Mouse (Mus musculus): ENCODE measurements around the gene P4ha2. TPM values are rescaled to one million over a fixed set of nuclear protein-coding genes. Genes with fewer than 3 reads are reported as not detected.

The P4ha2 gene
- polyA plus RNA-seq, 1 experiment from 2014 or later: 69.0 TPM

- H3K4me3 ChIP-seq: peak overlapping the region; percentile 81
- H3K4me1 ChIP-seq: peaks cover 36% of the 10 kb centered on the region
- WGBS: 1% methylated on average over 64 of the region's 83 CpGs
- H3K36me3 ChIP-seq: 0 out of 2 replicates have a peak, but pooled peaks cover 2% of the 10 kb centered on the region
- no peaks in the 10 kb centered on the region for H3K9me3 ChIP-seq
- peak; percentile 90 for DNase-seq (ENCODE audit: low spot score)
- H3K27ac ChIP-seq: peak overlapping the region; percentile 91
- H3K27me3 ChIP-seq (ENCODE audit: insufficient read depth, poor library complexity, severe bottlenecking): peaks cover 15% of the 10 kb centered on the region; the same call in 1 of the 2 replicates
These were observed 1.0 kb downstream of the P4ha2 start for GRCm38 (mm10) chr11:54100692-54101591.

GRCm38 (mm10) chr11:54101701-54102100, 1.8 kb downstream of the P4ha2 start:
- Histone ChIP-seq H3K4me1 (peaks cover 41% of the 10 kb centered on the region), H3K36me3 (0 out of 2 replicates have a peak, but pooled peaks cover 2% of the 10 kb centered on the region), H3K9me3 (no peaks in the 10 kb centered on the region), H3K4me3 (peak overlapping the region; percentile 81), H3K27me3 (ENCODE audit: insufficient read depth, poor library complexity, severe bottlenecking) (peaks cover 15% of the 10 kb centered on the region; the same call in 1 of the 2 replicates), H3K27ac (peak overlapping the region; percentile 91)
- WGBS: 68% methylated on average over 9 of the region's 9 CpGs
- DNase-seq (ENCODE audit: low spot score): no peak

- Histone ChIP-seq H3K4me3 (peak overlapping the region; percentile 32), H3K27me3 (ENCODE audit: insufficient read depth, poor library complexity, severe bottlenecking) (peaks cover 15% of the 10 kb centered on the region; the same call in 1 of the 2 replicates), H3K9me3 (no peaks in the 10 kb centered on the region), H3K4me1 (peaks cover 41% of the 10 kb centered on the region), H3K36me3 (0 out of 2 replicates have a peak, but pooled peaks cover 2% of the 10 kb centered on the region), H3K27ac (peak overlapping the region; percentile 72)
- WGBS: 42% methylated on average over 10 of the region's 10 CpGs
- no peak for DNase-seq (ENCODE audit: low spot score)
These were observed 3.0 kb downstream of the P4ha2 start for GRCm38 (mm10) chr11:54102706-54103449.

GRCm38 (mm10) chr11:54105011-54105410, 5.1 kb downstream of the P4ha2 start:
- Histone ChIP-seq H3K4me1 (peaks cover 50% of the 10 kb centered on the region), H3K36me3 (peaks cover 6% of the 10 kb centered on the region; the same call in 1 of the 2 replicates), H3K27me3 (ENCODE audit: insufficient read depth, poor library complexity, severe bottlenecking) (0 out of 2 replicates have a peak, but pooled peaks cover 7% of the 10 kb centered on the region), H3K9me3 (no peaks in the 10 kb centered on the region), H3K4me3 (no peak overlapping the region), H3K27ac (no peak overlapping the region)
- peak; percentile 62 for DNase-seq (ENCODE audit: low spot score)
- WGBS: 83% methylated on average over 6 of the region's 6 CpGs

GRCm38 (mm10) chr11:54106676-54107075, 6.8 kb downstream of the P4ha2 start:
- Histone ChIP-seq H3K4me3 (no peak overlapping the region), H3K36me3 (peaks cover 19% of the 10 kb centered on the region), H3K27me3 (ENCODE audit: insufficient read depth, poor library complexity, severe bottlenecking) (0 out of 2 replicates have a peak, but pooled peaks cover 2% of the 10 kb centered on the region), H3K27ac (0 out of 2 replicates have a peak overlapping the region, but pooled peaks have one; percentile 29), H3K9me3 (no peaks in the 10 kb centered on the region), H3K4me1 (peaks cover 35% of the 10 kb centered on the region)
- 86% methylated on average over 3 of the region's 3 CpGs for WGBS
- no peak for DNase-seq (ENCODE audit: low spot score)

- 87% methylated on average over 7 of the region's 7 CpGs for WGBS
- no peak overlapping the region for H3K27ac ChIP-seq
- no peak for DNase-seq (ENCODE audit: low spot score)
- no peak overlapping the region for H3K4me3 ChIP-seq
- no peaks in the 10 kb centered on the region for H3K9me3 ChIP-seq
- peaks cover 19% of the 10 kb centered on the region for H3K36me3 ChIP-seq
- no peaks in the 10 kb centered on the region for H3K27me3 ChIP-seq (ENCODE audit: insufficient read depth, poor library complexity, severe bottlenecking)
- H3K4me1 ChIP-seq: peaks cover 35% of the 10 kb centered on the region
These were observed 7.3 kb downstream of the P4ha2 start for GRCm38 (mm10) chr11:54107239-54107638.

- Histone ChIP-seq H3K27ac (no peak overlapping the region), H3K4me3 (no peak overlapping the region), H3K9me3 (no peaks in the 10 kb centered on the region), H3K4me1 (peaks cover 35% of the 10 kb centered on the region), H3K36me3 (peaks cover 19% of the 10 kb centered on the region), H3K27me3 (ENCODE audit: insufficient read depth, poor library complexity, severe bottlenecking) (no peaks in the 10 kb centered on the region)
- WGBS: 75% methylated on average over 3 of the region's 3 CpGs
- DNase-seq (ENCODE audit: low spot score): no peak
These were observed 8.2 kb downstream of the P4ha2 start for GRCm38 (mm10) chr11:54108131-54108530.

- Histone ChIP-seq H3K4me1 (peaks cover 36% of the 10 kb centered on the region), H3K36me3 (peaks cover 18% of the 10 kb centered on the region), H3K9me3 (no peaks in the 10 kb centered on the region), H3K27ac (no peak overlapping the region), H3K27me3 (ENCODE audit: insufficient read depth, poor library complexity, severe bottlenecking) (no peaks in the 10 kb centered on the region), H3K4me3 (no peak overlapping the region)
- no peak for DNase-seq (ENCODE audit: low spot score)
- WGBS: 65% methylated on average over 5 of the region's 5 CpGs
These were observed 9.0 kb downstream of the P4ha2 start for GRCm38 (mm10) chr11:54108894-54109293.

- Histone ChIP-seq H3K36me3 (peaks cover 20% of the 10 kb centered on the region), H3K4me1 (peaks cover 49% of the 10 kb centered on the region), H3K4me3 (no peak overlapping the region), H3K9me3 (no peaks in the 10 kb centered on the region), H3K27ac (no peak overlapping the region), H3K27me3 (ENCODE audit: insufficient read depth, poor library complexity, severe bottlenecking) (no peaks in the 10 kb centered on the region)
- DNase-seq (ENCODE audit: low spot score): no peak
- 88% methylated on average over 7 of the region's 7 CpGs for WGBS
These were observed 11.4 kb downstream of the P4ha2 start for GRCm38 (mm10) chr11:54111291-54111690.

GRCm38 (mm10) chr11:54111976-54112741, 12.3 kb downstream of the P4ha2 start:
- no peak for DNase-seq (ENCODE audit: low spot score)
- 74% methylated on average over 21 of the region's 21 CpGs for WGBS
- no peaks in the 10 kb centered on the region for H3K9me3 ChIP-seq
- no peaks in the 10 kb centered on the region for H3K27me3 ChIP-seq (ENCODE audit: insufficient read depth, poor library complexity, severe bottlenecking)
- H3K36me3 ChIP-seq: peaks cover 25% of the 10 kb centered on the region
- peak overlapping the region; percentile 33 for H3K4me3 ChIP-seq
- peak overlapping the region; percentile 82 for H3K27ac ChIP-seq
- H3K4me1 ChIP-seq: peaks cover 48% of the 10 kb centered on the region

- Histone ChIP-seq H3K27ac (peak overlapping the region; percentile 82), H3K4me3 (peak overlapping the region; percentile 33), H3K36me3 (peaks cover 33% of the 10 kb centered on the region), H3K27me3 (ENCODE audit: insufficient read depth, poor library complexity, severe bottlenecking) (no peaks in the 10 kb centered on the region), H3K9me3 (no peaks in the 10 kb centered on the region), H3K4me1 (peaks cover 48% of the 10 kb centered on the region)
- WGBS: 4% methylated on average over 10 of the region's 10 CpGs
- peak; percentile 97 for DNase-seq (ENCODE audit: low spot score)
These were observed 13.0 kb downstream of the P4ha2 start for GRCm38 (mm10) chr11:54112920-54113319.

GRCm38 (mm10) chr11:54113352-54113751, 13.5 kb downstream of the P4ha2 start:
- no peaks in the 10 kb centered on the region for H3K27me3 ChIP-seq (ENCODE audit: insufficient read depth, poor library complexity, severe bottlenecking)
- peak overlapping the region; percentile 33 for H3K4me3 ChIP-seq
- H3K36me3 ChIP-seq: peaks cover 37% of the 10 kb centered on the region
- H3K27ac ChIP-seq: peak overlapping the region; percentile 82
- 26% methylated on average over 4 of the region's 4 CpGs for WGBS
- peaks cover 48% of the 10 kb centered on the region for H3K4me1 ChIP-seq
- H3K9me3 ChIP-seq: no peaks in the 10 kb centered on the region
- no peak for DNase-seq (ENCODE audit: low spot score)
